Comparison of ENCODE assay signal across 8 mouse cellular contexts in genomic region chr5:73254660-73255059, GRCm38 (mm10). TPM values are rescaled to one million over a fixed set of nuclear protein-coding genes. Genes with fewer than 3 reads are reported as not detected.
DNase-seq lines count a peak whose midpoint lies in the region; ATAC-seq lines count a peak whose summit lies in the region.

No protein-coding gene starts in this region.

- H3K27ac ChIP-seq in lung, embryonic 15.5 days: no peak overlapping the region; the same call in 1 of the 2 replicates
- H3K27ac ChIP-seq in midbrain, embryonic 12.5 days (replicated peaks): no peak overlapping the region

- DNase-seq in lung, postnatal 14 days: no peak
- peak; percentile 33 for DNase-seq in c-Kit-positive CD71-positive TER-119-negative erythroid progenitor cells, embryonic 14.5 days (ENCODE audit: low read depth)
- peak; percentile 68 for DNase-seq in induced T-regulatory cell, adult 2 months (ENCODE audit: low read depth)
- no peak for DNase-seq in right cerebral cortex, postnatal 4 days
- DNase-seq in ovary, postnatal 36 days (ENCODE audit: low spot score): no peak
- no peak for DNase-seq in layer of hippocampus, adult 9-10 months (ENCODE audit: low spot score)

- H3K4me1 ChIP-seq in lung, embryonic 15.5 days: peaks cover 18% of the 10 kb centered on the region
- peaks cover 20% of the 10 kb centered on the region for H3K4me1 ChIP-seq in midbrain, embryonic 12.5 days

- no peaks in the 10 kb centered on the region for H3K9me3 ChIP-seq in lung, embryonic 15.5 days
- H3K9me3 ChIP-seq in midbrain, embryonic 12.5 days: no peaks in the 10 kb centered on the region

- peak overlapping the region; percentile 97 for H3K4me3 ChIP-seq in lung, embryonic 15.5 days
- H3K4me3 ChIP-seq in midbrain, embryonic 12.5 days: peak overlapping the region; percentile 96

- WGBS in lung, embryonic 15.5 days: 19% methylated on average over 5 of the region's 5 CpGs
- 48% methylated on average over 5 of the region's 5 CpGs for WGBS in midbrain, embryonic 12.5 days

- peak overlapping the region; percentile 82 for H3K9ac ChIP-seq in lung, embryonic 15.5 days
- peak overlapping the region; percentile 93 for H3K9ac ChIP-seq in midbrain, embryonic 12.5 days (replicated peaks)

- no peak for ATAC-seq in lung, embryonic 15.5 days (ENCODE audit: borderline replicate concordance, extremely low read depth, low FRiP score, low TSS enrichment)
- no peak for ATAC-seq in midbrain, embryonic 12.5 days (ENCODE audit: low FRiP score, low read depth)

- peak overlapping the region; percentile 76 for H3K4me2 ChIP-seq in lung, embryonic 15.5 days
- H3K4me2 ChIP-seq in midbrain, embryonic 12.5 days (replicated peaks): peak overlapping the region; percentile 60

- no peaks in the 10 kb centered on the region for H3K36me3 ChIP-seq in lung, embryonic 15.5 days
- no peaks in the 10 kb centered on the region for H3K36me3 ChIP-seq in midbrain, embryonic 12.5 days

- H3K27me3 ChIP-seq in lung, embryonic 15.5 days: no peaks in the 10 kb centered on the region
- H3K27me3 ChIP-seq in midbrain, embryonic 12.5 days: 0 out of 2 replicates have a peak, but pooled peaks cover 5% of the 10 kb centered on the region

RNA-seq across cellular contexts. Expression of gene Fryl, which starts 1.8 kb away (rescaled TPM):
- 21.0 and 24.5 TPM in 2 replicates for polyA plus RNA-seq in lung, embryonic 15.5 days (2015; fragmentation: Nextera tagmentation; extraction: Ambion mirVana)
- polyA plus RNA-seq in midbrain, embryonic 12.5 days (2016; fragmentation: Nextera tagmentation; extraction: Ambion mirVana): 48.7 and 52.0 TPM in 2 replicates

RNA-seq across cellular contexts. Expression of gene Ociad1, which starts 37.9 kb away (rescaled TPM):
- polyA plus RNA-seq in lung, embryonic 15.5 days (2015; fragmentation: Nextera tagmentation; extraction: Ambion mirVana): 231 and 246 TPM in 2 replicates
- polyA plus RNA-seq in midbrain, embryonic 12.5 days (2016; fragmentation: Nextera tagmentation; extraction: Ambion mirVana): 186 and 219 TPM in 2 replicates

Comparison
In these comparisons a context has a peak if more than half of its experiments do, and no peak if none do; other contexts are left out.
1. DNase-seq: peak in c-Kit-positive CD71-positive TER-119-negative erythroid progenitor cells, embryonic 14.5 days (single experiment) and induced T-regulatory cell, adult 2 months (single experiment); none in lung, postnatal 14 days (single experiment), right cerebral cortex, postnatal 4 days (single experiment), ovary, postnatal 36 days (single experiment) and layer of hippocampus, adult 9-10 months (single experiment).